Mouse (Mus musculus) thymus, adult 2 months (tissue): Measurements from ENCODE around the gene Cavin1.

Experiments
- CTCF ChIP-seq: fragments of 200-500 bp; IDR thresholded peaks from 2 replicates; pipeline ENCODE4 v1.5.1; 2012; ENCODE audit warnings: mild to moderate bottlenecking, control low read depth, low read length, moderate library complexity, borderline replicate concordance; ENCODE audit not compliant: control insufficient read depth, poor library complexity, insufficient read depth; ENCODE audit errors: extremely low read depth
- POLR2A ChIP-seq: fragments of 200-500 bp; IDR thresholded peaks from 2 replicates; pipeline ENCODE4 v1.6.1; 2012; ENCODE audit warnings: mild to moderate bottlenecking, low read length, control low read depth, moderate library complexity; ENCODE audit not compliant: control insufficient read depth, poor library complexity, insufficient read depth; ENCODE audit errors: extremely low read depth

- TF ChIP-seq POLR2A, result no peak
- peak; percentile 82 for TF ChIP-seq CTCF
These were observed 13.4 kb downstream of the Cavin1 start for GRCm38 (mm10) chr11:100957244-100957643.
